Mouse (Mus musculus) thymus, postnatal 14 days (tissue): Measurements from ENCODE around the gene Fgf8.

Source experiments
- DNase-seq: peaks from one replicate; pipeline ENCODE4 v3.0.0; 2021

Gene Fgf8

DNA sequence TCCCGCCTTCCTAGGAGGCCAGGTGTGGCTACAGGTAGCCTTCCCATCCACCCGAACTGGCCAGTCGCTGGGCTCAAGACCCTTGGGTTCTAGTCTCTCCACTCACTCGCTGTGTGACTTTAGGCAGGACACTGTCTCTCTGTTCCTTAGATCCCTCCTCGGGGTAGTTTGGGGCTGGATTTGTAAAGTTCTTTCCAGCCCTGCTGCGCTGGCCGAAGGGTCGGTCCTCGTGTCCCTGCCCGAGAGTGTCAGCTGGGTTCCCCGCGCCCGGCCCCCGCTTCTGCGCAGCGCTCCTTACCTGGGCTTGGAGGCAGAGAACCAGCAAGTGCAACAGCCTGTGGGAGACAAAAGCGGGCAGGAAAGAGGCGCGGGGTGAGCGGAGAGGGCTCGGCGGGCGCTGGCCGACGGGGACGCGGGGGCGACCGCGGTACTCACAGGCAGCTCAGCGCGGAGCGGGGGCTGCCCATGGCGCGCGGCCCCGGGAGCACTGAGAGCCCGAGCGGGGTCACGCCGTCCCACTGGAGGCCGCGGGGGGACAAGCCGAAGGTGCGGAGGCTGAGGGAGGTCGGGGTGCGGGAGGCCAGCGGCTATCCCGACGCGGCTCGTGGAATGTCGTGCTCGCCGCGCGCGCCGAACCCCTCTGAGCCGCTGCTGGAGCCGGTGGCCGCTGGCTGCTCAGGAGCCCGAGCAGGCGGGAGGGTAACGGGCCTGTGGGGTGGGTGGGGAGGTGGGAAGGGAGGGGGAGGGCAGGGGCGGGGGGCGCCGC is at the start of gene Fgf8:
Gene Fgf8 (minus strand): TSS at position 698 of the 766 bp plus-strand sequence.
- peak; percentile 45 for DNase-seq

DNA sequence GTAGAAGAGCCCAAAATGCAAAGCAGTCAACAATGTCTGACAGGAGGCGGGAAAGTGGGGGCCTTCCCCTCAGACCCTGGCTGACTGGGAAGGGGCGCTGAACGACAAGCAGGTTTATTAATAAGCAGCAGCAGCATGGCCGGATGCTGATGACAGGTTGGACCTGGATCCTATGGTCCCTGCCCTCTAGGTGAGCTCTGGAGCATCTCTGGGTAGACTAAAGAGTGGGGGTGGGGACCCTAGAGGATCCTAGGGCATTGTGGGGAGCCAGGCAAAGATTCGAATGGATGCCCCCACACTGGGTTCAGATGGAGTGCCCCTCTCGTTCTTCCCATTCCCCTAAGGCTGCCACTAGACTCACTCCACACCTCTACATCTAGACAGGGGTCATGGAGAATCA is 49.7 kb upstream of the Fgf8 start:
- no peak for DNase-seq

DNA sequence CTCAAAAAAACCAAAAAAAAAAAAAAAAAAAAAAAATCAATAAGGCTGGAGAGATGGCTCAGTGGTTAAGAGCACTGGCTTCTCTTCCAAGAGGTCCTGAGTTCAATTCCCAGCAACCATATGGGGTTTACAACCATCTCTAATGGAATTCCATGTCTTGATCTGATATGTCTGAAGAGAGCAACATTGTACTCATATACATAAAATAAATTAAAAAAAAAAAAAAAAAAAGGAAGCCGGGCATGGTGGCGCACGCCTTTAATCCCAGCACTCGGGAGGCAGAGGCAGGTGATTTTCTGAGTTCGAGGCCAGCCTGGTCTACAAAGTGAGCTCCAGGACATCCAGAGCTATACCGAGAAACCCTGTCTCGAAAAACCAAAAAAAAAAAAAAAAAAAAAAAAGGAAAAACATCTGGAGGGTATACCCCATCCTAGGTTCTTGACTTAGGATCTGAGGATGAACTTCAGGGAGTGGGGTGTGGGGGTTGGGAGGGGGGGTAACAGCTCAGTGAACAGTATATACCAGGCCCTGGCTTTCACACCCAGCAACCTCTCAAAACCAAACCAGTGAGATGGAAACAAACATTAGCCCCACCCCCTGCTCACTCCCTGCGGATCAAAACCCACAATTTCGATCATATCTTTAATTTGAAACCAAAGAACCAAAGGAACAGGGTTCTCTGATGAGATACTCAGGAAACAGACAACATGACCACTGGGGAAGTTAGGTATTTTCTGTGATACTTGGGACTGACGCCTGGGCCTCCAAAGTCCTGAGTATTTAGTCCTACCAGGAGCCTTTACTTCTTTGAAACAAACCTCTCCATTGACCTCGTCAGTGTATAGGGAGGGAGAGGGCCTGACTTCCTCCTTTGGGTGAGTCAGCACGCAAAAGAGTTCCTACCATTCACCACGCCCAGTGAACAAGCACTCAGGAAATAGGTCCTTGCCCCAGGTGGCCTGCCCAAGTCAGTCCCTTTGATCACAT is 47.5 kb upstream of the Fgf8 start:
- peak; percentile 34 for DNase-seq

DNA sequence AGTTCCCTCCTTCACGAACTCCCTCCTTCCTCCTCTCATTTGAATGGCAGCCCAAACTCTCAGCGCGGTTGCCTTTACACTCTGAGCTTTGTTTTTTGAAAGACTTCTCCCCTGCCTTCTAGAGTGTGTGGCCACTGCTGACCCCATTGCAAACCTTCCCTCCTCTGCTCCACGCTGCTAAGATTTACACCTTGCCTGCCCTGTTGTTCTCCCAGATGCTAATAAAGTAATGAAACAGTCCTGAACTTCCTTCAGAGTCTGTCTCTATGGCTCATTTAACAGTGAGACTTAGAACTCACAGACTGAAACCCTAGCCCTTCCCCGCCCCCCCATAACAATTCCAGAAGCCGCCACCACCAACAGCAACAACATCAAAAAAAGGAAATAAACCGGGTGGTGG is 46.6 kb upstream of the Fgf8 start:
- DNase-seq = no peak

DNA sequence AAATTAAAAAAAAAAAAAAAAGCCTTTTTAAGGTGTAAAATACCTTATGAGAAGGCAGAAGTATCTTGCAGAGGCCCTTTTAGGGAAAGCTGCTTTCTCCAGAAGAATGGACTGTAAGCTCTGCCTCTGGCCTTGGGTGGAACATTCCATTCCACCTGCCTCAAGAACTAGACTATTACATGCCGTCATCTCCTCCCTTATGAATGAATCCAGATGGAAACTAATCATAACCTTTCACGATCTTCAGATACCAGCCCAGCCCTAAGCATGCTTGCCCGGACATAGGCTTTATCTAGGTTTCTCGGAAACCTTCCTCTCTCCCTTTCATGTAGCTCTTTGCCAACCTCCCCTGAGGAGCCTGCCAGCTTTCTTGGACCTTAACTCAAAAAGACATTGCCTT is 45.6 kb upstream of the Fgf8 start:
- DNase-seq = no peak

GRCm38 (mm10) chr19:45787450-45787849 is 44.7 kb upstream of the Fgf8 start:
- DNase-seq = no peak

GRCm38 (mm10) chr19:45785470-45785869 is 42.8 kb upstream of the Fgf8 start:
- no peak for DNase-seq

DNA sequence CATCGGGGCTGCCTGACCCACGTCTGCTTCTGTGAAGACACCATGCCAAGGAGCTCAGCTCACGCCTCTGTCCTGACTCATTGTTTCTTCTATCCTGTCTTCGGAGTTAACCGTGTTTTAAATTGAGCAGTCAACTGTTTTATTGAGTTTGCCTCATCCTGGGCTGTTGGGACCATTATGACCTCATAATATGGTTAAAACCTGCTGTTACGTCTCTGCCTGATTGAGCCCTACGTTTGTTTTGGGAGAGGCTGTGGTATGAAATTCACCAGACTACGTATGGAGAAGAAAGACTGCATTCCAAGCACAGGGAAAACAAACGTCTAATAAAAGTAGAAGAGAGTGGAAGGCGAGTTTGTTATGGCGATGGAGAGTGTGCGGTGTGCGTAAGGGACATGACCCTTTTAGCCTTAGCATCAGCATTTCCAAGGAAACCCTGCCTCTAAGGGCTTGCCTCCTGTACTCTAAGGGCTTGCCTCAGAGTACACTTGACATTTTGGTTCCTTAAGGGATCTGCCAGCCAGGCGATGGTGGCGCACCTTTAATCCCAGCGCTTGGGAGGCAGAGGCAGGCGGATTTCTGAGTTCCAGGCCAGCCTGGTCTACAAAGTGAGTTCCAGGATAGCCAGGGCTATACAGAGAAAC is 41.3 kb upstream of the Fgf8 start:
- peak; percentile 21 for DNase-seq

- peak; percentile 99 for DNase-seq
These were observed 40.6 kb upstream of the Fgf8 start, which contains the start of gene Mgea5 for GRCm38 (mm10) chr19:45783181-45783932. Gene Mgea5 (minus strand): TSS chr19:45783837.

DNA sequence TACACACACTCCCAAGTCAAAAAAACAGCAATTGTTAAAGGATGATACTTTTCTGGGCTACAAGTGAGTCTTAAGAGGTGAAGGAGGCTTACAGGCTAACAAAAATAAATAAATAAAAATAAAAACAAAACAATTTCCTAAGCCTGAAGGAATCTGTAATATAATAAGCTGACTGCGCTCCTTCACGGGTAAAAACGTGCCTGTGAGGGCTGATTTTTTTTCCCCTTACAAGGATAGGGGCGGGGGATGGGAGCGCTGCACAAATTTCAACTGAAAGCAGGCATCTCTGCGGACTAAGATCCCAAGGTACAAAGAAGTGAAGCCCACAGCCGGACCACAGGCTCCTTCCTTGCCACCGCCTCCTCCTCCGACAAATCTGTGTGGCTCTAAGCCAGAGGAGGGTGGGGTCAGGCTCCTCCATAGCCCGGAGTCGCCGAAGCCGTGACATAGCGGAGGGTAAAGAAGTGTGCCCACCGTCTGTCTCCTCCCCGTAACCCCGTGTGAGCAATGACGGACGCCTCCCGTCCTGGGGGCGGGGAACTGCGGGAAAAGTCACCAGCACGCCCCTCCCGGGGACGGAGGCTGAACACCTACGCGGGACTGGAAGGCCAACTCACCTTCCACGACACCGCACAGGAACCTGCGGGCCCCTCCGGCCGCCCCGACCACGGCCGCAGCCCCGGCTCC is 39.7 kb upstream of the Fgf8 start:
- peak; percentile 74 for DNase-seq

DNA sequence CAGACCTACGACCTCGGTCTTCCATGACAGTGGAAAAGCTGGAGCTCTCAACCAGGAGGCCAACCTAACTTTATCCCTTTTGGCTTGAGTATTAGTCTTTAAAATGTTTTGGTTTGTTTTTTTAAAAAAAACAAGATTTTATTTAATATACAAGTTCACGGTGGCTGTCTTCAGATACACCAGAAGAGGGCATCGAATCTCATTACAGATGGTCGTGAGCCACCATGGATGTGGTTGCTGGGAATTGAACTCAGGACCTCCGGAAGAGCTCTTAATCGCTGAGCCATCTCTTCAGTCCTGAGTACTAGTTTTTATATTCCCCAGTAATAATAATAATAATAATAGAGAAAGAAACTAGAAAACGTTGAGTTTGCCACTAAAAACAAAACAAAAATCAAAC is 39.0 kb upstream of the Fgf8 start:
- no peak for DNase-seq

DNA sequence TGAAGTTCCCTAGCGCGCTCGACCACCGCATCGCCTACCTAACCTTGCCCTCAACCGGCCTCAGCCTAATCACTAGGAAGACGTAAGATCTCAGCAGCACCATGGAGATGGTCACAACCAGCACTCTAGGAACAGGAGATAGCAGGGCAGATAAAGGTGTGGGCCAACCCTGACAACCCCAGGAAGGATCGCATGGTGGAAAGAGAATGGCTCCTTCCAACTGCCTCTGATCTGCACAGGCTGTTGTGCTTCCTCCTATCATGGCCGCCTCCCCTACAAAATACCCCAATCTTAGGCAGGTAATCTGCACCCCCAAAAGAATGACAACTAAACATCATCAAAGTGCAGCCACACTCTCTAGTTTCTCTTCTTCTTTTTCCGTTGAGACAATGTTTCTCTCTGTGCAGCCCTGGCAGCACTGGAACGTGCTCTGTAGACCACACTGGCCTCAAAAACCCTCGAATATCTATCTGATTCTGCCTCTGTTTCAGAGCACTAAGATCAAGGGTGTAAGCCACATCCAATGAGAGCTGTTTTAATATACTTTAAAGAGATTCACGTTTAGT is 37.7 kb upstream of the Fgf8 start:
- DNase-seq = no peak

DNA sequence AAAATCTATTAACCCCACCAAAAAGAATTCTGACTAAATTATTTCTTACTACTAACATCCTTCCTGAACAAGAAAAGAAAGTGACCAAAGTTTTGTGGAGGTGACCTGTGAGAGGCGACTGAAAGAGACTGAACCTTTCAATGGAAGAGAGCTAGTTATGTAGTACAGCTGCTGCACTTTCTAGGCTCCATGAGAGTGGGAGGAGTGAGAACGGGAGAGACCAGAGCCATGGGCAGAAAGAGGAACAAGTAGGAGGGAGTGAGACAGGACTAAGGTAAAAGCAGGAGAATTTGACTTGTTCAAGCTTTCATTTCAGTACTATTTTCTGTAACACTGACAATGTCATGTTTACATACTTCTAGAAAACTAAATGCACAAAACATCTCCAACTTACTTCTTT is 32.8 kb upstream of the Fgf8 start:
- DNase-seq = no peak

GRCm38 (mm10) chr19:45771501-45771900 is 28.8 kb upstream of the Fgf8 start:
- DNase-seq = no peak

GRCm38 (mm10) chr19:45760810-45761209 is 18.1 kb upstream of the Fgf8 start:
- DNase-seq = no peak

- no peak for DNase-seq
These were observed 16.0 kb upstream of the Fgf8 start for GRCm38 (mm10) chr19:45758671-45759070.

- no peak for DNase-seq
These were observed 10.8 kb upstream of the Fgf8 start for GRCm38 (mm10) chr19:45753551-45753950.

GRCm38 (mm10) chr19:45751881-45752280 is 9.2 kb upstream of the Fgf8 start:
- no peak for DNase-seq

GRCm38 (mm10) chr19:45749243-45750043 is 6.7 kb upstream of the Fgf8 start, which contains the start of gene Npm3:
Gene Npm3 (minus strand): TSS chr19:45749591.
- peak; percentile 92 for DNase-seq

DNA sequence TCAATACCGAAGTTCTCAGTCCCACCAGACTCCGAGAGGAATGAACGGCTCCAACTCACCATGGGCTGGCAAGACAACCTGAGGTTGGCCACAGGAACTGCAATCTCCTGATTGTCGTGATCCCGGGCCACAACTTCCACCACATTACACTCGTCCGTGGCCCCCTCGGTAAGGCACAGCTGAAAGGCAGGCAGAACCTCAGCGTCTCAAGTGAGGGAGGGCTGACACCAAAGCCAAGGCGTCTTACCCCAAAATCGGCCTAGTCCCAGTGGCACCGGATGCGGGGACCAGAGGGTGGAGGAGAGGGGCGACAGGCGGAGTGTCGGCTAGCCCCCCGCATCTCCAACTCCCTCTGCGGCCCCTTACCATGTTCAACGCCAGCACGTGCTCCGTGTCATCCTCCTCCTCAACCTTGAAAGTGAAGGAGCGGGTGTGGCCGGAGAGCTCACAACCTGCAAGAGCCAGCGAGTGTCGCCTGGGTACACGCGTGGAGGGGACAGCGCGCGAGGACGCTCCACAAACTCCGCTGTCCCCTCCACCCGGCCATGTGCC is 6.1 kb upstream of the Fgf8 start:
- DNase-seq = peak; percentile 76
